In the genomic region with DNA sequence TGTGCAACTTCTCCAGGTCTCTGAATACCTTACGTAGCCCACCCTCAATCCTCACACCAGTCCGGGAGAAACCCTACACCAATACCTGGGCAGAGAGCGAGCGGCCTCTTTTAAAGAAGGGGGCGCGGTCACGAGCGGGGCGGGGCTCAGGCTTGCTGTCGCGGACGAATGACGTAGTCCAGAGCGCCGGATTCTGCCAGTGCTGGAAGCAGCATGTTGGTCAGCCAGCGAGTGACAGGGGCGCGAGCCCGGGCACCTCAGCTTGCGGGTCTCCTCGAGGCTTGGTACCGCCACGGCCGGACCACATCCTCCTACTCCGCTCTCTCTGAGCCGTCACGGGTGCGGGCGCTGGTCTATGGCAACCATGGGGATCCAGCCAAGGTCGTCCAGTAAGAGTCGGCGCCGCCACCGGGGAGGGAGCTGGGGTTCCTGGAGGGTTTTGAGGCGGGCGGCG, we compare ENCODE assay signal across 8 mouse cellular contexts. TPM values are rescaled to one million over a fixed set of nuclear protein-coding genes. Genes with fewer than 3 reads are reported as not detected.
DNase-seq lines count a peak whose midpoint lies in the region; ATAC-seq lines count a peak whose summit lies in the region.

A gene (plus strand): TSS at position 181 of the 454 bp plus-strand sequence.

- no peaks in the 10 kb centered on the region for H3K36me3 ChIP-seq in hindbrain, embryonic 15.5 days

- peak; percentile 94 for DNase-seq in R1 (ENCODE audit: low read depth, low spot score)
- peak; percentile 95 to 97 for DNase-seq in cerebellum, postnatal 25 days
- DNase-seq in frontal cortex, postnatal 36 days (ENCODE audit: low spot score in 2 of 2): peak; percentile 93 to 96
- peak; percentile 87 for DNase-seq in left cerebral cortex, adult 11 months (ENCODE audit: low spot score)
- DNase-seq in lung, postnatal 4 days: peak; percentile 93 to 95
- peak; percentile 86 for DNase-seq in retina, postnatal 7 days (ENCODE audit: low read depth, low spot score)
- peak; percentile 87 for DNase-seq in urinary bladder, adult 2 months (ENCODE audit: low spot score)

- peak within 1 kb of the TSS; percentile 73 for H3K4me3 ChIP-seq in hindbrain, embryonic 15.5 days

- H3K27ac ChIP-seq in hindbrain, embryonic 15.5 days (replicated peaks): no peak within 1 kb of the TSS; the same call in 1 of the 2 replicates

- under 1% methylated on average over 37 of the region's 37 CpGs for WGBS in hindbrain, embryonic 15.5 days

- H3K27me3 ChIP-seq in hindbrain, embryonic 15.5 days: peaks cover 8% of the 10 kb centered on the region

- peak within 1 kb of the TSS; percentile 73 for H3K9ac ChIP-seq in hindbrain, embryonic 15.5 days

- peak; percentile 86 for ATAC-seq in hindbrain, embryonic 15.5 days (ENCODE audit: low FRiP score, low read depth)

- peak within 1 kb of the TSS; percentile 75 for H3K4me2 ChIP-seq in hindbrain, embryonic 15.5 days

- H3K9me3 ChIP-seq in hindbrain, embryonic 15.5 days: no peaks in the 10 kb centered on the region

- peaks cover 15% of the 10 kb centered on the region for H3K4me1 ChIP-seq in hindbrain, embryonic 15.5 days (replicated peaks)

RNA-seq across cellular contexts. Expression of the gene that starts here (rescaled TPM):
- polyA plus RNA-seq in hindbrain, embryonic 15.5 days (2015; fragmentation: Nextera tagmentation; extraction: Ambion mirVana): 34.6 and 37.9 TPM in 2 replicates
- 33.9 and 39.6 TPM in 2 replicates for polyA plus RNA-seq in urinary bladder, adult 2 months (2012; rRNA removed)
